Mouse (Mus musculus): Measurements from ENCODE around the gene Rc3h1. TPM values are rescaled to one million over a fixed set of nuclear protein-coding genes. Genes with fewer than 3 reads are reported as not detected.
"Not testable (repeated sequence)": the region's sequence is repeated elsewhere in the genome, so short reads cannot be mapped to it uniquely, and the experiment has no call there.

The Rc3h1 gene
- total RNA-seq (2021): 10 to 100 TPM; 43.7 to 47.5 TPM
- long read RNA-seq, experiment 1, partial matches to known transcripts: 2 of 7 reads
- long read RNA-seq, experiment 1, other reads (novel, unspliced or antisense): 5 of 7 reads
- long read RNA-seq, experiment 2, partial matches to known transcripts: 0 of 2 reads
- long read RNA-seq, experiment 2, other reads (novel, unspliced or antisense): 2 of 2 reads

DNA sequence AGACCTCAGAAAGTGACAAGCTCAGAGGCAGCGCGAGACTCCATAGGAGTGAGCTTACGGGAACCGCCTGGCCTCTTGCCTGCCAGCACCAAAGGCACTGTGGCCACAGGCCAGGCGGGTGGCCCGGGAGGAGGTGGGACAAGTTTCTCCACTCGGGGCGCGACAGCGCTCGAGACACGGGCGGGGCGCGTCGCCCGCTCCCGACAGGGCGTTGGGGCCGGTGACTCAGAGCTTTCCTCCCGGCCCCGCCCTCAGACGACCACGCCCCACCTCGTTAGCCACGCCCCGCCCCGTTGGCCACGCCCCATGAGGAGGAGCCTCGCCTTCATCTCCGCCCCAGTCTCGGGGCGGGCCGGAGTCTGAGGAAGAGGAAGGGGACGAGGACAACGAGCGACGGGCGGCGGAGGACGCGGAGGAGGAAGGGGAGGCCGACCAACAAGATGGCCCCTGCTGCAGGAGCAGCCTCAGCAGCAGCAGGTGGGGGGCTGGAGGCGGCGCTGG, at the start of gene Rc3h1:
Gene Rc3h1, plus strand, starts transcription at position 362 of the 501 bp plus-strand sequence.
- DNase-seq: peak; percentile 96 to 99

DNA sequence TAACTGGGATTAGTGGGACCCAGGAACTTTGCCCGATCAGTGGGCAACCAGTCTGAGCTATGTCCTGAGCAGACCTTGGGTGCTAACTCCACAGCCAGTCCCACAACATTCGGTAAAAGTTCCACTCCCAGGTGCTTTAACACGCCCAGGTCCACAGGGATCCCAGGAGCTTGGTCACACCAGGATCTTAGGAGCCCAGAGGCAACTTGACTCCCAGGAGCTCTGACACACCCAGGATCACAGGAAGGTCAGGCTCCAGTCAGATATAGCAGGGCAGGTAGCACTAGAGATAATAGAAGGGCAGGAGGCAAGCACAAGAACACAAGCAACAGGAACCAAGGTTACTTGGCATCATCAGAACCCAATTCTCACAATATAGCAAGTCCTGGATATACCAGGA, 48.1 kb upstream of the Rc3h1 start:
- DNase-seq: no peak

DNA sequence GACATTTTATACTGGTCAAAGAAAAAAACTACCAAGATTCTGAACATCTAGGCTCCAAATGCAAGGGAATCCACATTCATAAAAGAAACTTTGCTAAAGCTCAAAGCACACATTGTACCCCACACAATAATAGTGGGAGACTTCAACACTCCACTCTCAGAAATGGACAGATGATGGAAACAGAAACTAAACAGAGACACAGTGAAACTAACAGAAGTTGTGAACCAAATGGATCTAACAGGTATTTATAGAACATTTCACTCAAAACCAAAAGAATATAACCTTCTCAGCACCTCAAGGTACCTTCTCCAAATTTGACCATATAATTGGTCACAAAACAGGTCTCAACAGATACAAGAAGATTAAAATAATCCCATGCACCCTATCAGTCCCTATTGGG, 46.3 kb upstream of the Rc3h1 start:
- DNase-seq: not testable (repeated sequence)

DNA sequence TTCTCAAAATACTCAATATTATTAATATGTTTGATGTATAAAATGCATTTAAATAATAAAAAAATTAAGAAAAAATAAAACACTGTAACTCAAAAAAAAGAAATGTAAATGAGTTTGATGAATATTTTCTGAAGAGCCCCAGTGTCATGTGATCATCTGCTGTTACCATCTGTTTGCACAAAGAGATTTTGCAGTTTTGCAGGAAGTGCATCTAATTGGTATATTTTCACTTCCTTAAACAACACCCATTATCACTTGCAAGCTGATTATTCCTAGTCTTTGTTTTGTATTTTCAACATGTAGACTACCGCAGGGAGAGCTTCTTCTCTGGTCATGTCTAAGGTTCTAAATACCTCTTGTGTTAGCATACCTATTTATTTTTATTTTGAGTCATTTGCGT, 45.1 kb upstream of the Rc3h1 start:
- DNase-seq: no peak

DNA sequence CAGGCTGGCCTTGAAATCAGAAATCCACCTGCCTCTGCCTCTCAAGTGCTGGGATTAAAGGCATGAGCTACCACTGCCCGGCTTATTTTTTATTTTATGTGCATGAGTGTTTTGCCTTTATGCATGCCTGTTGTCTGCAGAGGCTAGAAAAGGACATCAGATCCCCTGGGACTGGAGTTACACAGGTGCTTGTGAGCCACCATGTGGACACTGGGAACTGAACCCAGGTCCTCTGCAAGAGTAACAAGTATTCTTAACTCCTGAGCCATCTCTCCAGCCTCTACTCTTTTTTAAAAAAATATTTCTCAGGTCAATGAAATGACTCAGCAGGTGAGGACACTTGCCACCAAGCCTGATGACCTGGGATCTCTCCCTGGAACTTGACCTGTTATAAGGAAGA, 44.6 kb upstream of the Rc3h1 start:
- no peak for DNase-seq

DNA sequence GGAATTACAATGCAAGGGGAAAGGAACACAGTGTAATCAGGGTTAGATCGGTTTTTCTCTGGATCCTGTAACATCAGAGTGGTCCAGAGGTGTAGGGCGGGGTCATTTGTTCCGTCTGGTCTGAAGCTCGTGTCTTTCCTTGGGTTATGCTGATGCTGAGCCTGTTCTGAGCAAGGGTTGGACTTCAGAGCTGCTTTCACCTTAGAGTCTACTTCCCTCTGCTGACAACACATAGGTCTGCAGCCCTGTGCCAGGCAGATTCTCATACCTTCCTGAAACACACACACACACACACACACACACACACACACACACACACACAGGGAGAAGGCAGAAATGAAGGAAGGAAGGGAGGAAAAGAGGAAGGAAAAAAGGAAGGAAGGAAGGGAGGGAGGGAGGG, 43.2 kb upstream of the Rc3h1 start:
- peak in 1 of 2 experiments; percentile 7 for DNase-seq

DNA sequence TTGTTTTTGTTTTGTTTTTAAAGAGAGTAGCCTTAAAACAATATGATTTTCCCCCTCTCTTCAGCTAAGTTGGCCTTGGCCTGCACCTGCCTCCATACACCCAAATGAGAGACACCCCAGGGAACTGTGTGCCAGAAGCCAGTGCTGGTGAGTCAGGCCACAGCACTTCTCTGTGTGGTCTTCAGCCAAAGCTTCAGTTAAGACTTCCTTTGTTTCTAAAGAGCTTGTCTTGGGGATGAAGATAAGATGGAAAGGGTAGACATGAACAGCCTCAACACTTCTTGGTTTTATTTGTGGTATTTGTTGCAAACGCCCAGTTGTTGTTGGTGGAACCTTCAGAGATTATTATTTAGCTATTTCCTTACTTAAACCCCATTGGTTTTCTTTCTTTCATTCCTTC, 31.5 kb upstream of the Rc3h1 start:
- no peak for DNase-seq

DNA sequence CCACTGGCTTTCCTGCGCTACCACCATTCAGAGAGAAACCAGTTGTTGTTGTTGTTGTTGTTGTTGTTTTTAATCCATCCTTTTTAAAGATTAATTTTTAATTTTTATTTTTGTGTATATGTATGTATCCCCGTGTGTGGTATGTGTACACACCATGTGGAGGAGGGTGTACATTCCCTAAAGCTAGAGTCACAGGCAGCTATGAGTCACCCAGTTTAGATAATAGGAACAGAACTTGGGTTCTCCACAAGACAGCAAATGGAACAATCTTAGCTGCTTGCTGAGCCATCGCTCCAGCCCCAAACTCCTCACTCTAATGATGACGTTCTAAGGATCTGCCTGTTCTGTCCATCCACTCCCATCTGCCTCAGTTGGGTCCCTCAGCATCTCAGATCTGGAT, 29.2 kb upstream of the Rc3h1 start:
- no peak for DNase-seq

DNA sequence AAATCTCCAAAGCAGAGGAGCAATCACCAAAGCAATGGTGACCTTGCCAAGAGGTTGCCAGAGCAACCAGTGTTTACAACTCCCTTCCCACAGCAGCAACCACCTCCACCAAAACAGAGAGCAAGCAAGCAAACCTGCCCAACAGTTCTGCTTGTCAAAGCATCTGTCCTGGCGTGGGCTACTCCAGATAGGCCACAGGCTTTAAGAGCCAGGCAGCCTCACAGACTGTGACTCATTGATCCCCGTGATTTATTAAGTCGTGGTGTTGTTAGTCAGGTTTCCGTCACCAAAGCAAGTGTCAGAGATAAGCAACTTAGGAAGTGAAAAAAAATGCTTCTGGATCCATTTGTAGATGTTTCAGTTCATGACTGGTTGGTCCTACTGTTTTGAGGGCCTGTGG, 27.7 kb upstream of the Rc3h1 start:
- DNase-seq: peak; percentile 15 to 24

DNA sequence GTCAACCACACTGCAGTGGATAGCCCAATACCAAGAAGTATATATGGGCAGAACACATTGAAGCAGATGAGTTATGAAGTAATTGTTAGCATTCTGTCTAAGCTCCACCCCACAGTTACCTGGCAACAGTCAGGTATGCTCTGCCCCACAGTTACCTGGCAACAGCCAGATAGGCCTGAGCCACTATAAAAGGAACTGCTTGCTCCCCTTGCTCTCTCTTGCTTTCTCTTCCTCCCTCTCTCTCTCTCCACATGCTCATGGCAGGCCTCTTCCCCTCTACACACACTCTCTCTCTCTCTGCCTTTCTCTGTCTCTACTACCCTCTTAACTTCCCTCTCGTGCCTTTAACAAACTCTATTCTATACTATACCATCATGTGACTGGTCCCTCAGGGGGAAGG, 24.8 kb upstream of the Rc3h1 start:
- DNase-seq: not testable (repeated sequence)

DNA sequence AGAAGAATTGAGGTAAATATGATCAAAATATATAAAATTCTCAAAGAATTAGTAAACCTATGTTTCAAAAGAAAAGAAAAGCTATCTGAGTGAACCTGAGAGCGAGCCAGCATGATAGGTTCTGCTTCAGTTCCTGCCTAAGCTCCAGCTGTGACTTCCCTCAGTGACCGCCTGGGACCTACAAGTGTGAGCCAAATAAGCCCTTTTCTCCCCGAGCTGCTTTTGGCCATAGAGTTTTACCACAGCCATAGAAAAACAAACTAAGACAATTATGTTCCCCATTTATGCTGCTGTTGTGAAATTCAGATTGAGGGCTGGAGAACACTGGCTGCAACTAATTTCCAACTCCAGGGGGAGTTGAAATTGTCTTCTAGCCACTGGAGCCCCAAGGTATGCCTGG, 24.2 kb upstream of the Rc3h1 start:
- no peak for DNase-seq

DNA sequence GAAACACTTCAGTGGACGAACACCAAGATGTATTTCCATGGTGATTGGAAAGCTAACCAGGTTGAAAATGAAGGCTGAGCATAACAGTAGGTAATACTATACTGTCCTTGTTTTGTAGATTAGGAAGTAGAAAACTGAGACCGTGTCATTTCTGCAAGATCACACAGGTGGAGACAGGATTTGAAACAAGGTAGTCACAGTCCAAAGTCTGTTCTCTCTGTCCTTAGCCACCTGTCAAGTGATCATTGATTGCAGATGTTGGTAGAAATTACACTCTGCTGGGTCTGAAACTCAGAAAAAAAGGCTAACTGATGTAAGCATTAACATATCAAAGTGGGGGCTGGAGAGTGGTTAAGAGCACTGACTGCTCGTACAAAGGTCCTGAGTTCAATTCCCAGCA, 21.9 kb upstream of the Rc3h1 start:
- no peak for DNase-seq

DNA sequence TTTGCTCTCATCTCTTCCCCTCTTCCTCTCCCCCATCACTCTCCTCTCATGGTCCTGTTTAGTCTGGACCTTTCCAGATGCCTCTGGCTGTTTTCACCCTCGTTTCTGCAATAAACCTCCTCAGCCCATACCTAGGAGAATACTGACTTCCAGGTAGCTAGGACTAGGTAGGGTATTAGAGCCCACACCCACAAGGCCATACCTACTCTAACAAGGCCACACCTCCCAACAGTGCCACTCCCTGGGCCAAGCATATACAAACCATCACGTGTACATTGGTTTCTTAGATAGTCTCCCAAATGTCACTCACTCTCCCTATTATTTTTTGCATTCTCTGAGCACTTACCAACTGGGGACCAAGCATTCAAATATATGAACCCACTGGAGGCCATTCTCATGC, 21.2 kb upstream of the Rc3h1 start:
- no peak for DNase-seq

DNA sequence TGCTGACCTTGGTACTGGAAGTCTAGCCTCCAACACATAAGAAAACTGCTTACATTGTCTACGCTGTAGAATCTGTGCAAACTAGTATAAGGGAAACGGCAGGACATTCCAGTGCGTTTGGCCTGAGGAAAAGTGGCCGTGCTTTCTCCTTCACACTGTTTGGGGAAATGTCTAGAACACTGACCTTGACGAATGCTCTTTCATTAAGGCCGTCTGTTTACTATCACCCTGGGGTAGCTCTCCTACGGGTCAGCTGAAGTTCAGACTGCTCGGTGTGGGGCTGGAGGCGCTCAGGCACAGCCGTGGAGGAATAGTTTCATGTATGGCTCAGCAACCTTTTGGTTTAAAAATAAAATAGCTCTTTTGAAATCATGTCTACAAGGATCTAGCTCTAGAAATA, 6.5 kb upstream of the Rc3h1 start:
- DNase-seq: no peak

DNA sequence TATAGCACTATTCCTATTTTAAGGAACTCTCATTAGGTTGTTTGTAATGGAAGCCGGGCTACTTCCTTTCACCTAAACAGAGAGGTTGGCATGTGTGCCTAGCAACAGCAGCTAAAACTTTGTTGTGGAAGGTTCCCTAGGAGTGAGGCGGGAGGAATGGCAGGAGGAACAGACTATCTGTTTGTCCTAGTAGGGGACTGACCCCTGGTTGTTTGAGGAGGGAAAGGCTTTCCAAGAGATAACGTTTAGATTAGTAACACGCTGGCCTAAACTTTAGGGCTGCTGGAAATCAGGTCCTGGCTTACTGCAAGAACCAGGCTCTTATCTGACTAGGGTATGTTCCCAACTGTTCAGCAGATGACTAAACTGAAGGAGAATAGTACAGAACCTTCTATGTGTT, 2.2 kb upstream of the Rc3h1 start:
- no peak for DNase-seq

DNA sequence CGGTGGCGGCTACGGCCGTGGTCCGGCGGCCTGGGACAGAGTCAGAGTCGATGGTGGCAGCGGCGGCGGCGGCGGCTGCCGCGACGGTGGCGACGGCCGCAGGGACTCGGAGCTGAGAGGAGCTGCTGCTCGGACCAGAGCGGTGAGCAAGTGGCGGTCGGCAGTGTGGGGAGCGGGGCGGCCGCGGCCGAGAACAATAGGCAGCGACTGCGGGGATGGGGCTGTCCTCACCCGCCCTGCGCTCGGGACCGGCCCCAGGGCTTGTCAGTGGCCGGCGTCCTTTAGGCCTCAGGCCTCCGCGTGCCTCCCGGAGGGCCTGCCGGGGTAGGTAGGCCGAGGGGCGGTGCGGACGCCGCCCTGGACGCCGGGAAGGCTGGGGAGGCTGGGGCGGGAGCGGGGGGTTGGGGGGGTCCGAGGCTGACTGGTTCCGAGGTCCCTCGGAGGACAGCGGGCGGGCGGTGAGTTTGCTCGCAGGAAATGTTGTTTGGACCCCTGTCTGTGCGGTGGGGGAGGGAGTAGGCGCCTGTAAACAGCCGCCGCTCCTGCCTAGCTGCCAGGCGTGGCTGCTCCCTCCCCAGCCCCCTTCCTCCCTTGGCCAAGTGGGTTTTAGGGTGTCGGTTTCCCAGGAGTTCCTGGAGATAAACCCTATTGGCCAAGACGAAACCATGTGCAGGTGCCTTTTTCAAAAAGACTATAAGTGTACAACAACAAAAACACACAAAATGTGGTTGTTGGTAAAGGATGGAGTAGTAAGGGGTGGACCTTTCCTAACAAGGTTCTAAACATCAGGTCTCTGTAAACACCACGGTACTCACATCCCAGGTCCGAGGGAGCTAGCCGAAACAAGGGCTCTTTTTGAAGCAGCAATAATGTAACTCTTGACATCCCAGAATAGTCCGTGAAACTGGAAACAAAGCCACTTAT, 602 bp downstream of the Rc3h1 start:
- DNase-seq: peak; percentile 65 to 76

DNA sequence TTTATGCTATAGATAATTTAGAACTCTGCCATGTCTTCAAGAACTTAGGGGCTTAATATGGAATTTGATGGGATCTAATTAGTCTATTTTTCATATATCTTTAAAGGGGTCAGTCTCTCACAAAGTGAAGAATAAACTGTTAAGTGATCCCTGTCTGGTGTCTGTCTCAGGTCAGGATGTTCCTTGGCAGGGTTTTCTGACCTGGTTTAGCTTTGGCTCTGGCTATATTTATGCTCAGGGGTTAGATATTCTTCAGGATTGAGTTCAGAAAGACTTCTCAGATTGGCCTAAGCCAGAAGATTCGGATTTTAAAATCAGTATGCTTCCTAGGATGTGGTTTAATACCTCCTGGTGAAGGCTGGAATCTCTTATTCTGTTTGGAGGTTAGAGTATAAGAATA, 4.0 kb downstream of the Rc3h1 start:
- no peak for DNase-seq

DNA sequence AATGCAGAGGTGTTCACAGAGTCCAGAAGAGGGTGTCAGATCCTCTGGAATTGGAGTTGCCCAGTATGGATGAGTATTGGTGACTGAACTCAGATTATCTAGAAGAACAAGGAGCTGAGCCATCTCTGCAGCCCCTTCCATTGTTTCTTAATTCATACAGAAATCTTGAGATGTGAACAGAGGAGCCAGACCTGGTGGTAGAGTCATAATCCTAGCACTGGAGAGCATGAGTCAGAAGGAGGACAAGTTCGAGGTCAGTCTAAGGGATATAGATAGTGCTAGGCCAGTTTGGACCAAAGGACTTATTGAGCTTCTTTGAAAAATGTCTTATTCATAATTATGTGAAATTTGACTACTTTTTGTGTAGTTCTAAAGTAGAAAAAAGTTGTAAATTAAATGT, 4.6 kb downstream of the Rc3h1 start:
- no peak for DNase-seq

DNA sequence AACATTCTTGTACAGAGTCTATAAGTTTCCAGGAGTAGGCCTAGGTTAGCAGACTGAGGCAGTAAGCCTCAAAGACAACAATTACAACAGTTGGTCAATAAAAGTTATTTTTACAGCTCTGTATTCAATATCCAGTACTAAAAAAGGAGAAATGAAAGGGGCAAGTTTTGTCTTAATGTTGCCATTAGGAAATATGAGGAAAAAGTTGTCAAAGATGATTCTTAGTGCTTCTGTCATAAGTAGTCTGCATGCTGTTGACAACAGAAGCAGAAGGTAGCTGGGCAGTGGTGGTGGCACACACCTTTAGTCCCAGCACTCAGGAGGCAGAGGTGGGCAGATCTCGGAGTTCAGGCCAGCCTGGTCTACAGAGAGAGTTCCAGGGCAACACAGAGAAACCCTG, 13.2 kb downstream of the Rc3h1 start:
- DNase-seq: no peak

DNA sequence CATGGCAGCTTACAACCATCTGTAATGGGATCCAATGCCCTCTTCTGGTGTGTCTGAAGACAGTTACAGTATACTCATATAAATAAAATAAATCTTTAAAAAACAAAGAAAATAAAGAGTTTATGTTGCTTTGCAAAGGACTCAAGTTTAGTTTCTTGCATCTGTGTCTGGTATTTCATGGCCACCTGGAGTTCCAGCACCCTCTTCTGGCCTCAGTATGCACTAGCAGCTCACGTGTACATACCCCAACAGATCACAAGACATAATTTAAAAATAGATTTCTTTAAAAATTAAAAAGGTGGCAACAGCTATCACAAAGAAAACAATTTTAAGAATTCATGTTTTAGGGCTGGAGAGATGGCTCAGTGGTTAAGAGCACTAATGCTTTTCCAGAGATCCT, 15.7 kb downstream of the Rc3h1 start:
- DNase-seq: no peak

DNA sequence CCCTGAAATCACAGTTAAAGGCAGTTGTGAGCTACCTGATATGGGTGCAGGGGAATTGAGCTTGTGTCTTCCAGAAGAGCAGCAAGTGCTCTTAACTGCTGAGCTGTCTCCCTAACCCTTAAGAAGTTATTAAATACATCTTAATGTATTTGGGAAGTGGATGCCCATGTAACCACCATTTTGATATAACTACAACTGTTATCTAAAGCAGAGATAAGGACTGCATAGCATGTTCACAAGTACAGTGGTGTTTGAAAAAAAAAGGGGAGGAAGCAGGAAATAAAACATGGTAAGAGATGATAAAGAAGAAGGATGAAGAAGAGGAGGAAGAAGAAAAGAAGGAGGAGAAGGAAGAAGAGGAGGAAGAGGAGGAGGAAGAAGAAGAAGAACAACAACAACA, 25.1 kb downstream of the Rc3h1 start:
- DNase-seq: no peak

DNA sequence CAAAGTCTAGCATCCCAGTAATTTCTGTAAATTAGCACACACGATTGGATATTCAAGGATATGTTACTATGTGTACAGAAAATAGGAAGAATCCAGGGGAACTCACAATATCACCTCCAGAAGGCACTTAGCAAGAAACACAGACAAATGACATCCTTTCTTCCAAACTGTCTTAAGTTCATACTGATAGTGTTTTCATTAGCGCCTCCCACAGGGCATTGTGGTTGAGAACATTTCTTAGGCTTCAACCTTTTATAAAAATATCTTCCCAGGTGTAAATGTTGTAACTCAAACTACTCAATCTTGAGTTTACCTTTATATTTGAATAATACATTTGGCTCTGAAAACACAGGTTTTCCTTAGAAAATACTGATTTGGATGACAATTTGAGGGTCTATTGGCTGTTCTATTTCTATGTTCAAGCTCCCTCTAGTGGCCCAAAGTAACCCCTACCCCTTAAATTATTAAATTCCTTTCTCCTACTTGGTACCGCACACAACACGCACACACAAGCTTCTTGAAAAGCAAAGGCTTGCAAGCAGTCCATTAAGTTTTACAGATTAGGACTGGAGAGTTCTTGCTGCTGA, 27.8 kb downstream of the Rc3h1 start:
- DNase-seq: peak in 1 of 2 experiments; percentile 19

DNA sequence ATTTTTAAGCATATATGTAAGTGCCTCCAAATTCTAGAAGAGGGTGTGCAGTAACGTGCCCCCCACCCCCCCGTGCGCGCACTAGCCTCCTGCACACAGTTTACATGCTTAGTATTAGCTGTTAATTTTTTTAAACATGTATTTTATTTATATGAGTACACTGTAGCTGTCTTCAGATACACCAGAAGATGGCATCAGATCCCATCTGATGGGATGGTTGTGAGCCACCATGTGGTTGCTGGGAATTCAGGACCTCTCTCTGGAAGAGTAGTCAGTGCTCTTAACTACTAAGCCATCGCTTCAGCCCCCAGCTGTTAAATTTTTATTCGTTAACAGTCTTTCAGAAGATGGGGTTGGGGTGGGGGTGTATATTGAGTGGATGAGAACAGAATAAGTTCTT, 29.3 kb downstream of the Rc3h1 start:
- DNase-seq: no peak
